Mouse (Mus musculus): ENCODE data around the gene Foxn1.

DNA sequence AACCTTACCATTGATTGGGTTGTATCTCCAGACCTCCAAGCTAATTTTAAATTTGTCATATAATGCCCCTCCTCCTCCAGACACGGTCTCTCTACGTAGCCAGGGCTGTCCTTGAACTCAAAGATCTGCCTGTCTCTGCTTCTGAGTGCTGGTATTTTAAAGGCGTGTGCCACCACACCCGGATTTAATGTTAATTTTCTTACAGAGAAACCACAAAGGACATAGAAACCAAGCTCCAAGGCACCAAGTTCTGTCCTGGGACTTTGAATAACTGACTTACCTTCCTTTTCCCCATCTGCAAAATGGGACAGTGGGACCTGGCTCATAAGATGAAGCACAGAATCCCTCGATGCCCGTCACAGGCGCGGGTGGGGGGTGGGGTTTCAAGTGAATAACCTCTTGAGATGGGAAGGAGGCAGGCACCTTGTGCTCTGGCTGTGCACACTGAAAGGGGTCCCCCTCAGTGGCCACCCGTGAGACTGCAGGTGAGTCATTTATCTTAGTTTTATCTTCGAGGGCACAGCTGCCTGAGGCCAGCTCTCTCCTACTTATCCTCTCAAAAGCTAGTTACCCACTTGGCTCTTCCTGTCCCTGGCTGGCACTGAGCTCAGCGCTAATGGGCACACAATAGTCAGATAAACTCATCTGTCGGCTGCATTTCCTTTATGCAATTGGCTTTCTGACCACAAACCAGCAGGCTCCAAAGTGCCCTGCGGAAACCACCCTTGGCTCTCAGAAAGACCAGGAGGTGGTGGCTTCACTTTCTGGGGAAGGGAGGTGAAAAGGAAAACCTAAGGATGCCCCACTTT is 35.0 kb upstream of the Foxn1 start:
- TF ChIP-seq CTCF (conservative IDR thresholded peaks at IDR 0.05; ENCODE audit: low read length): no peak
- no peak for TF ChIP-seq NANOG (IDR thresholded peaks at IDR 0.05; ENCODE audit: borderline replicate concordance, low read length)
- TF ChIP-seq POU5F1 (IDR thresholded peaks at IDR 0.05; ENCODE audit: borderline replicate concordance, low read length): no peak

Measured in E14TG2a.4 (cell line).